Mouse (Mus musculus): Measurements from ENCODE around the gene Kbtbd3. TPM values are rescaled to one million over a fixed set of nuclear protein-coding genes. Genes with fewer than 3 reads are reported as not detected.
A peak's percentile ranks its signal among the peaks of the same experiment; 100 is the strongest.

The Kbtbd3 gene
- total RNA-seq, 1 experiment: 1.5 TPM

DNA sequence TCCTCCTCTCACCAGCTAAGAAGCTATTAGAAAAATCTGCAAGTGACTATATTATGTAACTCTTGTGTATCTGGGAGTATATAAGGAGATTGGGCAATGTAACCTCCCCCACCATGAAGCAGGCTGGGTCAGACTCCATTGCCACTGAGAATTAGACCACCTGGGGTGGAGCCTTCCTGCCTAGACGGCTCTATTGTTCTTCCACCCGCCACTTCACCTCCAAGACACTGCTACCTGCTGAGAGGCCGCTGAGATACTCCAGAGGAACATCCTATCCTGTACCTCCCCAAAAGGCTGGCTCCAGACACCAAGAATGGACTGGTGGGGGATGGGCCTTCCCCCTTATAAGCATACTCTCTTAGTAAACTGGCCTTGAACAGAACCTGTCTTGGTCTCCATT, 25.8 kb upstream of the Kbtbd3 start:
- Histone ChIP-seq H3K9ac (ENCODE audit: insufficient read depth, low read depth, low read length, poor library complexity, severe bottlenecking) (no peak overlapping the region), H3K36me3 (ENCODE audit: control insufficient read depth, insufficient read depth, low read length, poor library complexity, severe bottlenecking) (no peaks in the 10 kb centered on the region; the same call in 1 of the 2 replicates), H3K27ac (ENCODE audit: insufficient read depth, low read depth, low read length, poor library complexity, severe bottlenecking) (peak overlapping the region; percentile 87), H3K4me1 (ENCODE audit: control insufficient read depth in 2 of 2, insufficient read depth in 2 of 2, low read length in 2 of 2, poor library complexity in 1 of 2) (peaks cover 2 to 6% of the 10 kb centered on the region in 2 experiments; a peak in 3 of 4 replicates), H3K9me3 (ENCODE audit: control insufficient read depth, insufficient read depth, low read depth, low read length) (no peaks in the 10 kb centered on the region), H3K4me3 (ENCODE audit: insufficient read depth in 1 of 2, low read depth in 1 of 2, low read length in 2 of 2, poor library complexity in 1 of 2, severe bottlenecking in 1 of 2) (no peak overlapping the region)
- DNase-seq (ENCODE audit: low read depth, low spot score): peak; percentile 75
- no peak for TF ChIP-seq ZNF384 (IDR thresholded peaks at IDR 0.05; ENCODE audit: low read depth, low read length)
- TF ChIP-seq CHD2 (IDR thresholded peaks at IDR 0.05; ENCODE audit: low read depth, low read length): 0 out of 2 replicates have a peak, but pooled peaks have one; percentile 28
- in situ Hi-C loops (cut with MboI; ENCODE audit: low sequenced_read_pairs in 2 of 2, unreplicated experiment in 2 of 2): no loop called here

DNA sequence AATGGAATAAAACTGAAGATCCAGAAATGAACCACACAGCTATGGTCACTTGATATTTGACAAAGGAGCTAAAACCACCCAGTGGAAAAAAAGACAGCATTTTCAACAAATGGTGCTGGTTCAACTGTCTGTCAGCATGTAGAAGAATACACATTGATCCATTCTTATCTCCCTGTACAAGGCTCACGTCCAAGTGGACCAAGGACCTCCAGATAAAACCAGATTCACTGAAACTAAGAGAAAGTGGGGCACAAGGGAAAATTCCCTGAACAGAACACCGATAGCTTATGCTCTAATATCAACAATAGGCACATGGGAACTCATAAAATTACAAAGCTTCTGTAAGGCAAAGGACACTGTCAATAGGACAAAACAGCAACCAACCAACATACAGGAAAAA, 9.2 kb upstream of the Kbtbd3 start:
- Histone ChIP-seq H3K36me3 (ENCODE audit: control insufficient read depth, insufficient read depth, low read length, poor library complexity, severe bottlenecking) (peaks cover 2% of the 10 kb centered on the region), H3K4me3 (ENCODE audit: insufficient read depth in 1 of 2, low read depth in 1 of 2, low read length in 2 of 2, poor library complexity in 1 of 2, severe bottlenecking in 1 of 2) (no peak overlapping the region), H3K9me3 (ENCODE audit: control insufficient read depth, insufficient read depth, low read depth, low read length) (no peaks in the 10 kb centered on the region), H3K9ac (ENCODE audit: insufficient read depth, low read depth, low read length, poor library complexity, severe bottlenecking) (no peak overlapping the region), H3K4me1 (ENCODE audit: control insufficient read depth in 2 of 2, insufficient read depth in 2 of 2, low read length in 2 of 2, poor library complexity in 1 of 2) (0 out of 4 replicates have a peak, but pooled peaks cover 0 to 2% of the 10 kb centered on the region in 2 experiments), H3K27ac (ENCODE audit: insufficient read depth, low read depth, low read length, poor library complexity, severe bottlenecking) (no peak overlapping the region)
- no peak for TF ChIP-seq ZC3H11A (IDR thresholded peaks at IDR 0.05; ENCODE audit: borderline replicate concordance, low read depth, low read length)
- TF ChIP-seq MAFK (IDR thresholded peaks at IDR 0.05; ENCODE audit: insufficient read depth, low read depth, low read length): no peak
- no peak for TF ChIP-seq CHD2 (IDR thresholded peaks at IDR 0.05; ENCODE audit: low read depth, low read length)
- TF ChIP-seq HCFC1 (IDR thresholded peaks at IDR 0.05; ENCODE audit: borderline replicate concordance, insufficient read depth, low read length): no peak
- no peak for TF ChIP-seq ZNF384 (IDR thresholded peaks at IDR 0.05; ENCODE audit: low read depth, low read length)
- DNase-seq (ENCODE audit: low read depth, low spot score): no peak
- in situ Hi-C loops (cut with MboI; ENCODE audit: low sequenced_read_pairs in 2 of 2, unreplicated experiment in 2 of 2): no loop called here

DNA sequence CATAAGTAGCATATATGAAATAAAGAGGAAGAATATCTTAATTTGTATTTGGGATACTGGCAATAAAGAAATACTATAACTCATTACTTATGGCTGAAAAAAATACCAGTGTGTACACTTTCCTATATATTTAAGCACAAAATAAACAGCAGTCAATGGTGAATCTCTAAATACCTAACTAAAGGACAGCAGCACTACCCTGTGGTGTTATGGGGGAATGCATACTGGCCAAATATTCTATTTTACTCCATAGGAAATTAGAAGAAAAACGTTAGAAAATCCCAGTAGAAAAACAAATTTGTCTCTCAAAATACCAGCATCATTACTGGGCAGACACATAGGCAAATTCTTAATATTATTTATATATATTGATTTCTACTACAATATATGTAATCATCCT, 4.8 kb upstream of the Kbtbd3 start:
- H3K9me3 ChIP-seq (ENCODE audit: control insufficient read depth, insufficient read depth, low read depth, low read length): no peaks in the 10 kb centered on the region

DNA sequence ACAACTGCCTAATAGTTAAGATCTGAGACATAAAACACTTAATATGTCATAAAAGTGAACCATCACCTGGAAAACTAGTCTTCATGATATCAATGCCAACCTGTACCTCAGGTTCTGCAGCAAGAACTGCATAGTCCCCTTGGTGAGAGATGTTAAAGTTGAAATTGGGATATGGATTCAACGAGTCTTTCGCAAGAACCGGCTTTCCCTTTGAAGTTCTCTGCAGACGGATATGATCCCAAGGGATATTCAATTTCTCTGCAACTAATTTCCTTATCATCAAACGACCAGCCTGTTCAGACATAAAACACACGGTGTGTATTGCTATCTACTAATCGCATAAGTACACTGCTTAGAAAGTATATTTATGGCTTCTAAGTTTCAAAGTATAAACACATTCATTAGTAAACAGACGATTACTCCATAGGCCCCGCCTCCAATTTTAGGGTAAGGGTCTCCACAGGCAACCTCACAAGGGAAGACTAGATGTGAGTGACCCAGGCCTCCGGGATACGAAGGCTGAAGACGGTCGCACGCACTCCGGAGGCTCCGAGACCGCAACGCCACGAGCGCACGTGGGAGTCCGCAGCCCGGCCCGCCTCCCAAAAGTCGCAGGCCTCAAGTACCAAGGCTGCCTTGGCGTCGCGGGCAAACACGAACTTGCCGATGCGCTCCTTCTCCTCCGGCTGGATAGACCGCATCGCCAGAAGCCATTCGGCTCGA, 844 bp upstream of the Kbtbd3 start:
- peaks cover 2% of the 10 kb centered on the region; the same call in 1 of the 2 replicates for H3K36me3 ChIP-seq (ENCODE audit: control insufficient read depth, insufficient read depth, low read length, poor library complexity, severe bottlenecking)
- in situ Hi-C loops (cut with MboI; ENCODE audit: low sequenced_read_pairs in 2 of 2, unreplicated experiment in 2 of 2): no loop called here
- TF ChIP-seq CHD2 (IDR thresholded peaks at IDR 0.05; ENCODE audit: low read depth, low read length): no peak
- TF ChIP-seq MAFK (IDR thresholded peaks at IDR 0.05; ENCODE audit: insufficient read depth, low read depth, low read length): no peak
- no peak for TF ChIP-seq ZNF384 (IDR thresholded peaks at IDR 0.05; ENCODE audit: low read depth, low read length)
- TF ChIP-seq HCFC1 (IDR thresholded peaks at IDR 0.05; ENCODE audit: borderline replicate concordance, insufficient read depth, low read length): no peak
- no peak for TF ChIP-seq ZC3H11A (IDR thresholded peaks at IDR 0.05; ENCODE audit: borderline replicate concordance, low read depth, low read length)
- H3K27ac ChIP-seq (ENCODE audit: insufficient read depth, low read depth, low read length, poor library complexity, severe bottlenecking): peak overlapping the region; percentile 94
- peak overlapping the region; percentile 94 to 99 for H3K4me3 ChIP-seq (ENCODE audit: insufficient read depth in 1 of 2, low read depth in 1 of 2, low read length in 2 of 2, poor library complexity in 1 of 2, severe bottlenecking in 1 of 2)
- peak; percentile 13 for DNase-seq (ENCODE audit: low read depth, low spot score)
- no peaks in the 10 kb centered on the region for H3K9me3 ChIP-seq (ENCODE audit: control insufficient read depth, insufficient read depth, low read depth, low read length)
- H3K4me1 ChIP-seq (ENCODE audit: control insufficient read depth in 2 of 2, insufficient read depth in 2 of 2, low read length in 2 of 2, poor library complexity in 1 of 2): peaks cover 0 to 2% of the 10 kb centered on the region in 2 experiments; a peak in 1 of 4 replicates
- peak overlapping the region; percentile 100 for H3K9ac ChIP-seq (ENCODE audit: insufficient read depth, low read depth, low read length, poor library complexity, severe bottlenecking)

More for the DNA sequence above, 4.8 kb upstream of the Kbtbd3 start:
- H3K36me3 ChIP-seq (ENCODE audit: control insufficient read depth, insufficient read depth, low read length, poor library complexity, severe bottlenecking): peaks cover 4% of the 10 kb centered on the region
- in situ Hi-C loops (cut with MboI; ENCODE audit: low sequenced_read_pairs in 2 of 2, unreplicated experiment in 2 of 2): no loop called here
- no peak overlapping the region for H3K4me3 ChIP-seq (ENCODE audit: insufficient read depth in 1 of 2, low read depth in 1 of 2, low read length in 2 of 2, poor library complexity in 1 of 2, severe bottlenecking in 1 of 2)
- no peak overlapping the region for H3K27ac ChIP-seq (ENCODE audit: insufficient read depth, low read depth, low read length, poor library complexity, severe bottlenecking)
- H3K9ac ChIP-seq (ENCODE audit: insufficient read depth, low read depth, low read length, poor library complexity, severe bottlenecking): no peak overlapping the region
- 0 out of 4 replicates have a peak, but pooled peaks cover 2% of the 10 kb centered on the region in 2 experiments for H3K4me1 ChIP-seq (ENCODE audit: control insufficient read depth in 2 of 2, insufficient read depth in 2 of 2, low read length in 2 of 2, poor library complexity in 1 of 2)
- DNase-seq (ENCODE audit: low read depth, low spot score): no peak
- TF ChIP-seq MAFK (IDR thresholded peaks at IDR 0.05; ENCODE audit: insufficient read depth, low read depth, low read length) (no peak), HCFC1 (IDR thresholded peaks at IDR 0.05; ENCODE audit: borderline replicate concordance, insufficient read depth, low read length) (no peak), ZC3H11A (IDR thresholded peaks at IDR 0.05; ENCODE audit: borderline replicate concordance, low read depth, low read length) (peak; percentile 36; the same call in 1 of the 2 replicates), ZNF384 (IDR thresholded peaks at IDR 0.05; ENCODE audit: low read depth, low read length) (no peak), CHD2 (IDR thresholded peaks at IDR 0.05; ENCODE audit: low read depth, low read length) (no peak)
